Mouse (Mus musculus) heart, postnatal 10 days (tissue): Measurements from ENCODE around the gene Cdkn1a. TPM values are rescaled to one million over a fixed set of nuclear protein-coding genes. Genes with fewer than 3 reads are reported as not detected.

Source experiments
- DNase-seq, 2 experiments: peaks; one replicate each; pipeline ENCODE4 v3.0.0; 2021
- intact Hi-C: fragments of 180-260 bp; cut with DNase I; formaldehyde crosslinking; loops from one replicate; pipeline ENCODE4 v1.15.1; 2025
- total RNA-seq, 2 experiments: library from RNA; stranded (reverse); gene quantifications; 2 replicates each; pipeline ENCODE4 v1.2.3; 2021

Cdkn1a gene
- total RNA-seq, 2 experiments from 2014 or later, result 46.2 to 180 TPM

DNA sequence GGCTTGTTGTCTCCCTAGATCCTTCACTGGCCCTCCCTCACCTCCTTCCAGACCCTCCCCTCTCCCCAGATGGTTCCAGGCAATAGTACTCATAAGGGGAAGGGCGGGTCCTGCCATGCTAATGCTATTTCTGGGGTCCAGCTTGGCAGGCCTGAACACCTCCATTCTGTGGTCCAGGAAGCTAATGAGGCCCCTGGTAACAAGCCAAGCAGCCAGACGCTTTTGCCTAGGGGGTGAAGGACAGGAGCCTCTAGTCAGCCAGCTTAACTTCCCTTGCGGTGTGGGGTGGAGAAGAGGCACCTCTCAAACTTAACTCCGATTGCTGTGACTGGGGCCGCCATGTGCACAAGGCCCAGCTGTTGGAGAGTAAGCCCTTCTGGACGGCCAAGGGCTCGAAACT is 59.0 kb downstream of the Cdkn1a start:
- DNase-seq, result no peak
- intact Hi-C loops, result no loop called here

Other genes with a start within 250 kb of the Cdkn1a start
- gene Pnpla1, start 232.6 kb upstream of the Cdkn1a start, total RNA-seq, result not detected
- under 1 TPM in 1 of 2 experiments, not detected in 1; 0.05 TPM for gene 4930539E08Rik, start 175.7 kb upstream of the Cdkn1a start, total RNA-seq
- not detected for gene Pxt1, start 147.1 kb upstream of the Cdkn1a start, total RNA-seq
- gene Kctd20, start 139.0 kb upstream of the Cdkn1a start, total RNA-seq, result 10 to 100 TPM; 63.8 to 76.9 TPM
- 10 to 100 TPM; 53.0 to 57.2 TPM for gene Stk38, start 83.0 kb upstream of the Cdkn1a start, total RNA-seq
- gene Srsf3, start 58.3 kb upstream of the Cdkn1a start, total RNA-seq, result 100 to 1,000 TPM; 152 to 159 TPM
- under 1 TPM; 0.34 to 0.87 TPM for gene Rab44, start 23.2 kb downstream of the Cdkn1a start, total RNA-seq
- 1 to 10 TPM; 2.7 to 5.7 TPM for gene Cpne5, start 147.2 kb downstream of the Cdkn1a start, total RNA-seq
- gene Ppil1, start 173.2 kb downstream of the Cdkn1a start, total RNA-seq, result 10 to 100 TPM; 31.2 to 34.1 TPM
- gene BC004004, start 177.8 kb downstream of the Cdkn1a start, total RNA-seq, result 100 to 1,000 TPM; 193 to 194 TPM
- 10 to 100 TPM; 26.9 to 33.9 TPM for gene Pi16, start 226.7 kb downstream of the Cdkn1a start, total RNA-seq